Mouse (Mus musculus) heart, embryonic 11.5 days (tissue): Measurements from ENCODE around the gene Mmp8. TPM values are rescaled to one million over a fixed set of nuclear protein-coding genes. Genes with fewer than 3 reads are reported as not detected.

ENCODE experiments used
- ATAC-seq: fragments of 200-750 bp; cut with Nextera tagmentation; replicated peaks from 2 replicates; pipeline ENCODE4 v1.8.0; 2017; ENCODE audit warnings: moderate library complexity; ENCODE audit not compliant: insufficient number of reproducible peaks, low FRiP score, low TSS enrichment
- H3K27ac ChIP-seq: fragments of 300-500 bp; sonication (generic); 2 replicates; pipeline ENCODE4 v1.5.1; 2014; ENCODE audit warnings: mild to moderate bottlenecking, low read depth, low read length
- H3K27me3 ChIP-seq: fragments of 300-500 bp; sonication (generic); 2 replicates; pipeline ENCODE4 v1.6.1; 2014; ENCODE audit warnings: mild to moderate bottlenecking, low read length, mixed read lengths; ENCODE audit not compliant: control insufficient read depth, insufficient read depth
- H3K36me3 ChIP-seq: fragments of 300-500 bp; sonication (generic); 2 replicates; pipeline ENCODE4 v1.6.1; 2014; ENCODE audit warnings: mild to moderate bottlenecking, low read length, moderate library complexity, mixed read lengths; ENCODE audit not compliant: control insufficient read depth, insufficient read depth
- H3K4me1 ChIP-seq: fragments of 300-500 bp; sonication (generic); 2 replicates; pipeline ENCODE4 v1.6.1; 2014; ENCODE audit warnings: low read length; ENCODE audit not compliant: control insufficient read depth, insufficient read depth
- H3K4me2 ChIP-seq: fragments of 300-500 bp; sonication (generic); 2 replicates; pipeline ENCODE4 v1.6.1; 2014; ENCODE audit warnings: mild to moderate bottlenecking, moderate library complexity
- H3K4me3 ChIP-seq: fragments of 300-500 bp; sonication (generic); 2 replicates; pipeline ENCODE4 v1.5.1; 2014; ENCODE audit warnings: low read depth, low read length
- H3K9ac ChIP-seq: fragments of 300-500 bp; sonication (generic); 2 replicates; pipeline ENCODE4 v1.6.1; 2014; ENCODE audit warnings: mild to moderate bottlenecking, low read depth, low read length, moderate library complexity
- H3K9me3 ChIP-seq: fragments of 300-500 bp; sonication (generic); replicated peaks from 2 replicates; pipeline ENCODE4 v1.6.1; 2016; ENCODE audit warnings: low read length; ENCODE audit not compliant: control insufficient read depth
- WGBS: fragments of 180-500 bp; shearing (Covaris S2); extraction: QIAGEN DNeasy Blood & Tissue Kit; methylation state at CpG from one replicate; pipeline ENCODE4 v1.1.7; 2014; ENCODE audit not compliant: insufficient replicate concordance; 5-methylcytosine and 5-hydroxymethylcytosine counted together
- polyA plus RNA-seq: library from polyadenylated mRNA; unstranded; fragments of >200 nt; fragmentation: Nextera tagmentation; extraction: Ambion mirVana; gene quantifications from 2 replicates; pipeline ENCODE4 v1.2.1, GENCODE M21; 2014

The Mmp8 gene
- polyA plus RNA-seq, 1 experiment from 2014 or later = not detected

DNA sequence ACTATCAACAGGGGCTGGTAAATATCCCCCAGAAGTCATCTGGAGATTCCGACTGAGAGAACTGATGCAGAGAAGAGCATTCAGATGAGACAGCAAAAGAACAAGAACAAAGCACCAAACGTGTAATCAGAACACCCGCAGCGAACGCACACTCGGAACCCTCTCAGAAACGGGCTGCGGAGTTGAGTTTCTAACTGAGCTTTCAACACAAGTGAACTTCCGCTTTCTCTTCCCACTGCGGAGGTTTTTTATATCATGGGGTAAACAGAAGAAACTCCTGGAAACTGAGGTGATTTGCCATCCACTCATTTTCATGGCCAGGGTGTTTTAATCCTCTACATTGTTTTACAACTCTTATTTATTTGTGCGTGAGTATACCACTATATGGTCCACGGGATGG is 47.4 kb downstream of the Mmp8 start:
- Histone ChIP-seq H3K27ac (no peak overlapping the region), H3K4me2 (no peak overlapping the region), H3K9ac (no peak overlapping the region), H3K27me3 (no peaks in the 10 kb centered on the region), H3K4me3 (no peak overlapping the region), H3K9me3 (0 out of 2 replicates have a peak, but pooled peaks cover 2% of the 10 kb centered on the region), H3K4me1 (no peaks in the 10 kb centered on the region), H3K36me3 (no peaks in the 10 kb centered on the region)
- ATAC-seq = no peak
- WGBS = 84% methylated on average over 12 of the region's 12 CpGs

Other genes starting within 250 kb of the Mmp8 start
- not detected in 2 replicates for gene Mmp12, start 214.1 kb upstream of the Mmp8 start, polyA plus RNA-seq
- gene Mmp1b, start 170.4 kb upstream of the Mmp8 start, polyA plus RNA-seq = not detected in 2 replicates
- not detected in 2 replicates for gene Mmp3, start 112.6 kb upstream of the Mmp8 start, polyA plus RNA-seq
- gene Mmp10, start 56.1 kb upstream of the Mmp8 start, polyA plus RNA-seq = not detected in 2 replicates
- gene Mmp27, start 12.9 kb downstream of the Mmp8 start, polyA plus RNA-seq = not detected in 2 replicates
- not detected in 2 replicates for gene Mmp20, start 69.8 kb downstream of the Mmp8 start, polyA plus RNA-seq
- gene Mmp7, start 133.6 kb downstream of the Mmp8 start, polyA plus RNA-seq = not detected in 2 replicates
- 131 and 134 TPM in 2 replicates for gene Tmem123, start 205.6 kb downstream of the Mmp8 start, polyA plus RNA-seq